Mouse (Mus musculus): ENCODE data around the gene Kcnv2. TPM values are rescaled to one million over a fixed set of nuclear protein-coding genes. Genes with fewer than 3 reads are reported as not detected.

Kcnv2 gene
- polyA plus RNA-seq, 1 experiment from 2014 or later: 0.03 TPM

DNA sequence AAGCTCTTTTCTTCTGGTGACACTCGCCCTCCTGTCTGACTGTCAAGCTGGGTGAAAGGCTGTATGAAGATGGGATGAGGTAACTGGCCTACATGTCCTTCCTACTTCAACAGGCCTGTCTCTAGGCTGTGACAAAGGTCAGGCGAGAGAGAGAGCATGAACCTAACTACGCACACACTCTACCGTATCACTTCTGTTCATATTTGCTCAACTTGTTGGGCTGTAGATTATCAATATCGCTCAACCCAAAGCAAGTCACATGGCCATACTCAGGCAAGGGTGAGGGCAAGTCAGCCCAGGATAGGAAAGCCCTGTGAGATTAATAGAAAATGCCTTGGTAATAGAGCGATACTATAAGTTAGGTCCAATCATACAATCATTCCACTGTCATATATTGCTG lies 5.2 kb downstream of the Kcnv2 start:
- no peaks in the 10 kb centered on the region for H3K27me3 ChIP-seq (ENCODE audit: insufficient read depth, poor library complexity, severe bottlenecking)
- H3K9me3 ChIP-seq: 0 out of 2 replicates have a peak, but pooled peaks cover 3% of the 10 kb centered on the region
- 95% methylated on average over 6 of the region's 6 CpGs for WGBS
- H3K4me3 ChIP-seq: no peak overlapping the region
- no peaks in the 10 kb centered on the region for H3K36me3 ChIP-seq
- H3K4me1 ChIP-seq (replicated peaks): peaks cover 5% of the 10 kb centered on the region; the same call in 1 of the 2 replicates
- H3K27ac ChIP-seq: no peak overlapping the region
- DNase-seq (ENCODE audit: low spot score): no peak

DNA sequence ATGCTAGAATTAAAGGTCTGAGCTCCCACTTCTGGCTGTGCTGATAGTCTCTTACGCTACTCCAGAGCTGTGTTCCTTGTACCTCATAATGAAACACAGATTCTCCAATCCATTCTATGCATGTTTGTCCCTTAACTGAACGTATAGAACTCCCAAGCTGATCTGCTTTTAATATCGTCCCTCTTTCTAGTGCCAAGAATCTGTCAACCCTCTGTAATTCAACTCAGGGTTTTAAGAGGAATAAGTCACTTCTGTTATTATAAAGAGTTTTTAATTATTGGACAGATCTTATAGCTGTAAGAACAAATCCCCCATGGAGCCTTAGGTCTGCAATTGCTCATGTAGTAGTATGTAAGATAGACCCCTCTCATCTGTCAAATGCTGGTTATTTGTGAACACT lies 5.8 kb downstream of the Kcnv2 start:
- Histone ChIP-seq H3K4me1 (replicated peaks) (peaks cover 5% of the 10 kb centered on the region; the same call in 1 of the 2 replicates), H3K9me3 (0 out of 2 replicates have a peak, but pooled peaks cover 3% of the 10 kb centered on the region), H3K27me3 (ENCODE audit: insufficient read depth, poor library complexity, severe bottlenecking) (no peaks in the 10 kb centered on the region), H3K36me3 (no peaks in the 10 kb centered on the region), H3K4me3 (no peak overlapping the region), H3K27ac (no peak overlapping the region)
- no peak for DNase-seq (ENCODE audit: low spot score)
- WGBS: 84% methylated on average over 3 of the region's 3 CpGs

DNA sequence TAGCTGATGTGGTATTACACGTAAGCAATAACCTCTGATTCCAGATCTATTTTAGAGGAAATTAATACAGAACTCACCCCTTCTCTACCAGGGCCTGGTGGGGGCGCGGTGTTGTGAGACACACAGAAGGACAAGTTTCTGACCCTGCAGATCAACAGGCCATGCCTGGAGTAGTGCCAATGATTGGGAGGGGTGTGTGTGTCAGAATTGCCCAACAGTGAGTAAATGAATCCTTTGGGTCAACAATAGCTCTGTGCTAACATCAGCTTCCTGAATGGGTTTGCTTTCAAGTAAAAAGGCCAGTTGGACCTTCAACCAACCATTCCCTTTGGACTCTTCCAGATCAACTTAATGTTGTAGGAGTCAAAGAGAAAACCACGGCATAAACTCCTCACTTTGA lies 6.3 kb downstream of the Kcnv2 start:
- Histone ChIP-seq H3K27me3 (ENCODE audit: insufficient read depth, poor library complexity, severe bottlenecking) (no peaks in the 10 kb centered on the region), H3K4me1 (replicated peaks) (peaks cover 5% of the 10 kb centered on the region; the same call in 1 of the 2 replicates), H3K9me3 (0 out of 2 replicates have a peak, but pooled peaks cover 2% of the 10 kb centered on the region), H3K36me3 (no peaks in the 10 kb centered on the region), H3K4me3 (no peak overlapping the region), H3K27ac (no peak overlapping the region)
- DNase-seq (ENCODE audit: low spot score): no peak
- 94% methylated on average over 4 of the region's 4 CpGs for WGBS

DNA sequence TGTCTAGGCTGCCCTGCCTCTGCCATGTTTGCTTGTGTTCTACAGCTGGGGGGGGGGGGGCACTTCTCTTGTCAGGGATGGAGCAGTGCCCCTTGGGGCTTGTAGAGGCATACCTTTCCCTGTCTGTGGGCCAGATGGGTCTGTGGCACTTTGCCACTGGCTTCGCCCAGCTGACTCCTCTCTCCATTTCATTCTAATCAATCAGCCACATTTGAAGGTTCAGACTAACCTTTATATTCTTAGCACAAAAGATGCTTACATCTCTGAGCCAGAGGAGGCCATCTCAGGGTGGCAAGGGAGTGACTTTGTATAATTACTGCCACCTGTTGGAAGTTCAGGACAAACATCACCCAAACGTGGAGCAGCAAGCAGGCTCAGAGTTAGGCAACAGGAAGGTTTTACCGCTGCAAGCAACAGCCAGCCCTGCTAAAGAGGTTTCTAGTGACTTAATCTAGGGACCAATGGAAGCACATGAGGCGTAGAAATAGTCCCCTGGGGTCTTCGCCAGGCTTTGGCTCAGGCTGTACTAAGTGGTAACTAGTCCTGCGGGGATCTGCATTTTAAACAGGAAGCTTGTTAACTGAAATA lies 9.9 kb downstream of the Kcnv2 start:
- H3K9me3 ChIP-seq: no peaks in the 10 kb centered on the region
- peaks cover 5% of the 10 kb centered on the region; the same call in 1 of the 2 replicates for H3K4me1 ChIP-seq (replicated peaks)
- H3K27me3 ChIP-seq (ENCODE audit: insufficient read depth, poor library complexity, severe bottlenecking): no peaks in the 10 kb centered on the region
- no peak overlapping the region for H3K4me3 ChIP-seq
- DNase-seq (ENCODE audit: low spot score): no peak
- no peak overlapping the region for H3K27ac ChIP-seq
- WGBS: 54% methylated on average over 6 of the region's 6 CpGs
- no peaks in the 10 kb centered on the region for H3K36me3 ChIP-seq

GRCm38 (mm10) chr19:27336126-27336917 lies 13.9 kb downstream of the Kcnv2 start:
- WGBS: 74% methylated on average over 4 of the region's 4 CpGs
- Histone ChIP-seq H3K27me3 (ENCODE audit: insufficient read depth, poor library complexity, severe bottlenecking) (no peaks in the 10 kb centered on the region), H3K4me1 (replicated peaks) (peaks cover 5% of the 10 kb centered on the region; the same call in 1 of the 2 replicates), H3K4me3 (no peak overlapping the region), H3K27ac (no peak overlapping the region), H3K9me3 (no peaks in the 10 kb centered on the region), H3K36me3 (no peaks in the 10 kb centered on the region)
- no peak for DNase-seq (ENCODE audit: low spot score)

DNA sequence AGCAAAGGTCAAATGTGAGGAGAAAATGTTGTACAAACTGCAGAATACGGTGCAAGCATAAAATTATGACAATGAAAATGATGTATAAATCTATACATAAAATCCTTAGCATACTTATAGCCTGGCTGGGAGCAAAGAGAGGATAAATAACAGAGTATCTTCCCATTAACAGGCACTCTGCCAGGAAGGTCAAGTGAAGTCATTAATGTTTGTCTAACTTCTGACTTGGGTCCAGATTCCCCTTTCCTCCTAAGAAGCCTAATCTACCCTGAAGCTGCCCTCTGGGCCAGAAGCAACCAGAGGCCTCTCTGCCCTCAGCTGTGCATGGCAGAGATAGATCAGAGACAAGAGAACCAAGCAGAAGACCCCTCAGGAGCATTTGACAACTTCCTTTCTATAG lies 24.1 kb downstream of the Kcnv2 start:
- no peak overlapping the region for H3K4me3 ChIP-seq
- H3K36me3 ChIP-seq: no peaks in the 10 kb centered on the region
- H3K27ac ChIP-seq: no peak overlapping the region
- no peaks in the 10 kb centered on the region for H3K4me1 ChIP-seq (replicated peaks)
- WGBS: 90% methylated on average over 1 of the region's 1 CpGs
- H3K27me3 ChIP-seq (ENCODE audit: insufficient read depth, poor library complexity, severe bottlenecking): no peaks in the 10 kb centered on the region
- H3K9me3 ChIP-seq: 0 out of 2 replicates have a peak, but pooled peaks cover 5% of the 10 kb centered on the region
- DNase-seq (ENCODE audit: low spot score): no peak

DNA sequence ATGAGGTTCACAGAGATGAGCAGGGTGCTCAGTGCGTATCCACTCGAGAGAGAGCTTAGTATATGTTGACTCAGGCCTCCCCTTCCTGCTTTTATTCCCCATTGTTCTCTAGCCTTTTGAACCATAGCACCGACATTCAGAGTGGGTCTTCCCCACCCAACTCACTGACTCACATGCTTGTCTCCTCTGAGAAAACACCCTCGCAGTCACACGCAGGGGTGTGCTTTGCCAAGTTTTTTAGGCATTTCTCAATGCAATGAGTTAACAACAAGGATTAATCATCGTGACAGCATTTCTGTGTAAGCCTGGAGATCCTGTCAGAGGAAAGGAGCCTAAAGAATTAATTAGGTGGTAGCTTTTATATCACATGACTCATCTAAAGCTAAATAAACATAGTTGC lies 29.3 kb downstream of the Kcnv2 start:
- DNase-seq (ENCODE audit: low spot score): no peak
- Histone ChIP-seq H3K36me3 (no peaks in the 10 kb centered on the region), H3K4me1 (replicated peaks) (no peaks in the 10 kb centered on the region), H3K4me3 (no peak overlapping the region), H3K27me3 (ENCODE audit: insufficient read depth, poor library complexity, severe bottlenecking) (no peaks in the 10 kb centered on the region), H3K27ac (no peak overlapping the region), H3K9me3 (no peaks in the 10 kb centered on the region)
- 81% methylated on average over 6 of the region's 6 CpGs for WGBS

GRCm38 (mm10) chr19:27360381-27360780 lies 38.0 kb downstream of the Kcnv2 start:
- Histone ChIP-seq H3K4me3 (no peak overlapping the region), H3K9me3 (no peaks in the 10 kb centered on the region), H3K27ac (no peak overlapping the region), H3K27me3 (ENCODE audit: insufficient read depth, poor library complexity, severe bottlenecking) (no peaks in the 10 kb centered on the region), H3K4me1 (replicated peaks) (peaks cover 10% of the 10 kb centered on the region), H3K36me3 (no peaks in the 10 kb centered on the region)
- no peak for DNase-seq (ENCODE audit: low spot score)

- Histone ChIP-seq H3K4me3 (no peak overlapping the region), H3K27ac (peak overlapping the region; percentile 59), H3K9me3 (no peaks in the 10 kb centered on the region), H3K27me3 (ENCODE audit: insufficient read depth, poor library complexity, severe bottlenecking) (no peaks in the 10 kb centered on the region), H3K4me1 (replicated peaks) (peaks cover 10% of the 10 kb centered on the region), H3K36me3 (no peaks in the 10 kb centered on the region)
- DNase-seq (ENCODE audit: low spot score): no peak
- 68% methylated on average over 4 of the region's 4 CpGs for WGBS
Measured at GRCm38 (mm10) chr19:27363891-27364290, 41.5 kb downstream of the Kcnv2 start.

GRCm38 (mm10) chr19:27364521-27364931 lies 42.1 kb downstream of the Kcnv2 start:
- Histone ChIP-seq H3K36me3 (no peaks in the 10 kb centered on the region), H3K27me3 (ENCODE audit: insufficient read depth, poor library complexity, severe bottlenecking) (no peaks in the 10 kb centered on the region), H3K4me3 (no peak overlapping the region), H3K4me1 (replicated peaks) (peaks cover 10% of the 10 kb centered on the region), H3K27ac (peak overlapping the region; percentile 59), H3K9me3 (no peaks in the 10 kb centered on the region)
- 29% methylated on average over 8 of the region's 8 CpGs for WGBS
- DNase-seq (ENCODE audit: low spot score): peak; percentile 60

- no peaks in the 10 kb centered on the region for H3K9me3 ChIP-seq
- no peak overlapping the region for H3K4me3 ChIP-seq
- no peaks in the 10 kb centered on the region for H3K36me3 ChIP-seq
- H3K4me1 ChIP-seq (replicated peaks): peaks cover 10% of the 10 kb centered on the region
- H3K27ac ChIP-seq: no peak overlapping the region
- H3K27me3 ChIP-seq (ENCODE audit: insufficient read depth, poor library complexity, severe bottlenecking): no peaks in the 10 kb centered on the region
- DNase-seq (ENCODE audit: low spot score): no peak
- WGBS: 87% methylated on average over 10 of the region's 10 CpGs
Measured at GRCm38 (mm10) chr19:27366113-27366746, 43.8 kb downstream of the Kcnv2 start.

DNA sequence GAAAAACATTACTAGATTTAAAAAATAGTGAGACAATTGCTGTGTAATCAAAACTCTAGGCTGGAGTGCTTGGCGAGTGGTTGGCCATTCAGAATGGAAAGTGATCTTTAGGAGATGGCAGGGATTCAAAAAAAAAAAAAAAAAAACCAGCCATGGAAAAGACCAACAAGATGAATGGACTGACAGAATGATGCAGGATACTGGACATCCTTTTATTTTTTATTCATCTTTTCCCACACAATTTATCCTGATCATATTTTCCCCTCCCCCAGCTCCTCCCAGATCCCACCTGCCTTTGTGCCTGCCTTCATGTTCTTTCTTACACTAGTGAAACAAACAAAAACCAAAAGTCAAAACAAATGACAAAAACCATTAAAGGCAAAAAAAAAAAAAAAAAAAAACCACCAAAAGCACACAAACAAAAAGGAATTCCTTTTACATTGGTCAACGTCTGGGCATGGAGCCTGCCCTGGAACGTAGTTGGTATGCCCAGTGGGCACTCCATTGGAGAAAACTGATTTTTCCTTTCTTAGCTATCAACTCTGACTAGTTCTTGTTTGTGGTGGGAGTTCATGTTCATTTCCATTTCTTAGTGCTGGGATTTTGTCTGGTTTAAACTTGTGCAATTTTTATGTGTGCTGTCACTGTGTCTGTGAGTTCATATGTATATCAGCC lies 47.2 kb downstream of the Kcnv2 start:
- H3K36me3 ChIP-seq: no peaks in the 10 kb centered on the region
- no peak overlapping the region for H3K4me3 ChIP-seq
- 90% methylated on average over 3 of the region's 3 CpGs for WGBS
- H3K4me1 ChIP-seq (replicated peaks): peaks cover 2% of the 10 kb centered on the region
- DNase-seq (ENCODE audit: low spot score): no peak
- H3K9me3 ChIP-seq: no peaks in the 10 kb centered on the region
- H3K27me3 ChIP-seq (ENCODE audit: insufficient read depth, poor library complexity, severe bottlenecking): no peaks in the 10 kb centered on the region
- H3K27ac ChIP-seq: no peak overlapping the region
